Mouse (Mus musculus): ENCODE results near the gene Foxp1. TPM values are rescaled to one million over a fixed set of nuclear protein-coding genes. Genes with fewer than 3 reads are reported as not detected.

Gene Foxp1
- polyA plus RNA-seq, 1 experiment from 2014 or later = 110 TPM

GRCm38 (mm10) chr6:99485217-99485883, 37.2 kb downstream of the Foxp1 start:
- peak; percentile 88 for ATAC-seq (replicated peaks; ENCODE audit: insufficient number of reproducible peaks, low FRiP score, low TSS enrichment)
- Histone ChIP-seq H3K4me1 (ENCODE audit: control insufficient read depth, insufficient read depth, low read length) (peaks cover 21% of the 10 kb centered on the region), H3K27ac (ENCODE audit: low read depth, low read length) (peak overlapping the region; percentile 95), H3K9me3 (replicated peaks; ENCODE audit: control insufficient read depth, low read length) (no peaks in the 10 kb centered on the region), H3K4me3 (ENCODE audit: low read depth, low read length) (peak overlapping the region; percentile 17; the same call in 1 of the 2 replicates), H3K9ac (ENCODE audit: low read depth, low read length) (peak overlapping the region; percentile 61), H3K4me2 (peak overlapping the region; percentile 50), H3K36me3 (ENCODE audit: control insufficient read depth, insufficient read depth, low read length) (no peaks in the 10 kb centered on the region), H3K27me3 (ENCODE audit: control insufficient read depth, insufficient read depth, low read length) (no peaks in the 10 kb centered on the region)
- WGBS (ENCODE audit: insufficient replicate concordance) = 33% methylated on average over 20 of the region's 20 CpGs

- H3K36me3 ChIP-seq (ENCODE audit: control insufficient read depth, insufficient read depth, low read length) = no peaks in the 10 kb centered on the region
- 32% methylated on average over 8 of the region's 8 CpGs for WGBS (ENCODE audit: insufficient replicate concordance)
- peak overlapping the region; percentile 61 for H3K9ac ChIP-seq (ENCODE audit: low read depth, low read length)
- H3K27me3 ChIP-seq (ENCODE audit: control insufficient read depth, insufficient read depth, low read length) = no peaks in the 10 kb centered on the region
- H3K4me2 ChIP-seq = peak overlapping the region; percentile 50
- H3K9me3 ChIP-seq (replicated peaks; ENCODE audit: control insufficient read depth, low read length) = no peaks in the 10 kb centered on the region
- ATAC-seq (replicated peaks; ENCODE audit: insufficient number of reproducible peaks, low FRiP score, low TSS enrichment) = no peak
- peaks cover 20% of the 10 kb centered on the region for H3K4me1 ChIP-seq (ENCODE audit: control insufficient read depth, insufficient read depth, low read length)
- H3K27ac ChIP-seq (ENCODE audit: low read depth, low read length) = peak overlapping the region; percentile 95
- peak overlapping the region; percentile 17; the same call in 1 of the 2 replicates for H3K4me3 ChIP-seq (ENCODE audit: low read depth, low read length)
Measured at GRCm38 (mm10) chr6:99484884-99485216, 37.7 kb downstream of the Foxp1 start.

- H3K27me3 ChIP-seq (ENCODE audit: control insufficient read depth, insufficient read depth, low read length) = no peaks in the 10 kb centered on the region
- H3K27ac ChIP-seq (ENCODE audit: low read depth, low read length) = peak overlapping the region; percentile 95
- H3K4me1 ChIP-seq (ENCODE audit: control insufficient read depth, insufficient read depth, low read length) = peaks cover 20% of the 10 kb centered on the region
- 76% methylated on average over 7 of the region's 7 CpGs for WGBS (ENCODE audit: insufficient replicate concordance)
- H3K4me3 ChIP-seq (ENCODE audit: low read depth, low read length) = no peak overlapping the region
- H3K4me2 ChIP-seq = no peak overlapping the region
- ATAC-seq (replicated peaks; ENCODE audit: insufficient number of reproducible peaks, low FRiP score, low TSS enrichment) = no peak; the same call in 1 of the 2 replicates
- no peaks in the 10 kb centered on the region for H3K9me3 ChIP-seq (replicated peaks; ENCODE audit: control insufficient read depth, low read length)
- 0 out of 2 replicates have a peak overlapping the region, but pooled peaks have one; percentile 5 for H3K9ac ChIP-seq (ENCODE audit: low read depth, low read length)
- H3K36me3 ChIP-seq (ENCODE audit: control insufficient read depth, insufficient read depth, low read length) = no peaks in the 10 kb centered on the region
Measured at GRCm38 (mm10) chr6:99484197-99484725, 38.3 kb downstream of the Foxp1 start.

GRCm38 (mm10) chr6:99483556-99483955, 39.0 kb downstream of the Foxp1 start:
- ATAC-seq (replicated peaks; ENCODE audit: insufficient number of reproducible peaks, low FRiP score, low TSS enrichment) = no peak
- Histone ChIP-seq H3K27ac (ENCODE audit: low read depth, low read length) (peak overlapping the region; percentile 95; the same call in 1 of the 2 replicates), H3K4me2 (no peak overlapping the region)

GRCm38 (mm10) chr6:99481568-99481967, 41.0 kb downstream of the Foxp1 start:
- no peak for ATAC-seq (replicated peaks; ENCODE audit: insufficient number of reproducible peaks, low FRiP score, low TSS enrichment)
- WGBS (ENCODE audit: insufficient replicate concordance) = 70% methylated on average over 7 of the region's 7 CpGs
- no peak overlapping the region for H3K27ac ChIP-seq (ENCODE audit: low read depth, low read length)
- no peaks in the 10 kb centered on the region for H3K27me3 ChIP-seq (ENCODE audit: control insufficient read depth, insufficient read depth, low read length)
- H3K36me3 ChIP-seq (ENCODE audit: control insufficient read depth, insufficient read depth, low read length) = no peaks in the 10 kb centered on the region
- no peak overlapping the region for H3K4me2 ChIP-seq
- H3K9me3 ChIP-seq (replicated peaks; ENCODE audit: control insufficient read depth, low read length) = no peaks in the 10 kb centered on the region
- H3K4me1 ChIP-seq (ENCODE audit: control insufficient read depth, insufficient read depth, low read length) = peaks cover 20% of the 10 kb centered on the region
- H3K9ac ChIP-seq (ENCODE audit: low read depth, low read length) = no peak overlapping the region
- no peak overlapping the region for H3K4me3 ChIP-seq (ENCODE audit: low read depth, low read length)

More at GRCm38 (mm10) chr6:99483556-99483955, 39.0 kb downstream of the Foxp1 start:
- Histone ChIP-seq H3K36me3 (ENCODE audit: control insufficient read depth, insufficient read depth, low read length) (no peaks in the 10 kb centered on the region), H3K27me3 (ENCODE audit: control insufficient read depth, insufficient read depth, low read length) (no peaks in the 10 kb centered on the region), H3K9me3 (replicated peaks; ENCODE audit: control insufficient read depth, low read length) (no peaks in the 10 kb centered on the region), H3K9ac (ENCODE audit: low read depth, low read length) (no peak overlapping the region), H3K4me3 (ENCODE audit: low read depth, low read length) (no peak overlapping the region), H3K4me1 (ENCODE audit: control insufficient read depth, insufficient read depth, low read length) (peaks cover 20% of the 10 kb centered on the region)
- 49% methylated on average over 10 of the region's 10 CpGs for WGBS (ENCODE audit: insufficient replicate concordance)

- Histone ChIP-seq H3K4me1 (ENCODE audit: control insufficient read depth, insufficient read depth, low read length) (peaks cover 1% of the 10 kb centered on the region), H3K9ac (ENCODE audit: low read depth, low read length) (peak overlapping the region; percentile 16; the same call in 1 of the 2 replicates), H3K36me3 (ENCODE audit: control insufficient read depth, insufficient read depth, low read length) (no peaks in the 10 kb centered on the region), H3K4me3 (ENCODE audit: low read depth, low read length) (no peak overlapping the region), H3K4me2 (no peak overlapping the region), H3K27me3 (ENCODE audit: control insufficient read depth, insufficient read depth, low read length) (no peaks in the 10 kb centered on the region), H3K27ac (ENCODE audit: low read depth, low read length) (no peak overlapping the region), H3K9me3 (replicated peaks; ENCODE audit: control insufficient read depth, low read length) (no peaks in the 10 kb centered on the region)
- WGBS (ENCODE audit: insufficient replicate concordance) = 82% methylated on average over 13 of the region's 13 CpGs
- ATAC-seq (replicated peaks; ENCODE audit: insufficient number of reproducible peaks, low FRiP score, low TSS enrichment) = no peak
Measured at GRCm38 (mm10) chr6:99478873-99479650, 43.5 kb downstream of the Foxp1 start.

- Histone ChIP-seq H3K4me2 (no peak overlapping the region), H3K9ac (ENCODE audit: low read depth, low read length) (no peak overlapping the region), H3K4me3 (ENCODE audit: low read depth, low read length) (no peak overlapping the region), H3K36me3 (ENCODE audit: control insufficient read depth, insufficient read depth, low read length) (no peaks in the 10 kb centered on the region), H3K27me3 (ENCODE audit: control insufficient read depth, insufficient read depth, low read length) (no peaks in the 10 kb centered on the region), H3K4me1 (ENCODE audit: control insufficient read depth, insufficient read depth, low read length) (no peaks in the 10 kb centered on the region), H3K27ac (ENCODE audit: low read depth, low read length) (no peak overlapping the region), H3K9me3 (replicated peaks; ENCODE audit: control insufficient read depth, low read length) (no peaks in the 10 kb centered on the region)
- 79% methylated on average over 9 of the region's 9 CpGs for WGBS (ENCODE audit: insufficient replicate concordance)
- ATAC-seq (replicated peaks; ENCODE audit: insufficient number of reproducible peaks, low FRiP score, low TSS enrichment) = no peak
Measured at GRCm38 (mm10) chr6:99475040-99475439, 47.5 kb downstream of the Foxp1 start.

- no peak overlapping the region for H3K4me3 ChIP-seq (ENCODE audit: low read depth, low read length)
- H3K9me3 ChIP-seq (replicated peaks; ENCODE audit: control insufficient read depth, low read length) = no peaks in the 10 kb centered on the region
- 71% methylated on average over 5 of the region's 5 CpGs for WGBS (ENCODE audit: insufficient replicate concordance)
- H3K4me1 ChIP-seq (ENCODE audit: control insufficient read depth, insufficient read depth, low read length) = 0 out of 2 replicates have a peak, but pooled peaks cover 3% of the 10 kb centered on the region
- no peak overlapping the region for H3K27ac ChIP-seq (ENCODE audit: low read depth, low read length)
- H3K4me2 ChIP-seq = no peak overlapping the region
- ATAC-seq (replicated peaks; ENCODE audit: insufficient number of reproducible peaks, low FRiP score, low TSS enrichment) = no peak
- no peaks in the 10 kb centered on the region for H3K36me3 ChIP-seq (ENCODE audit: control insufficient read depth, insufficient read depth, low read length)
- no peak overlapping the region for H3K9ac ChIP-seq (ENCODE audit: low read depth, low read length)
- H3K27me3 ChIP-seq (ENCODE audit: control insufficient read depth, insufficient read depth, low read length) = no peaks in the 10 kb centered on the region
Measured at GRCm38 (mm10) chr6:99470906-99471305, 51.6 kb downstream of the Foxp1 start.
